Comparison of ENCODE assay signal across 16 mouse cellular contexts in the genomic region with DNA sequence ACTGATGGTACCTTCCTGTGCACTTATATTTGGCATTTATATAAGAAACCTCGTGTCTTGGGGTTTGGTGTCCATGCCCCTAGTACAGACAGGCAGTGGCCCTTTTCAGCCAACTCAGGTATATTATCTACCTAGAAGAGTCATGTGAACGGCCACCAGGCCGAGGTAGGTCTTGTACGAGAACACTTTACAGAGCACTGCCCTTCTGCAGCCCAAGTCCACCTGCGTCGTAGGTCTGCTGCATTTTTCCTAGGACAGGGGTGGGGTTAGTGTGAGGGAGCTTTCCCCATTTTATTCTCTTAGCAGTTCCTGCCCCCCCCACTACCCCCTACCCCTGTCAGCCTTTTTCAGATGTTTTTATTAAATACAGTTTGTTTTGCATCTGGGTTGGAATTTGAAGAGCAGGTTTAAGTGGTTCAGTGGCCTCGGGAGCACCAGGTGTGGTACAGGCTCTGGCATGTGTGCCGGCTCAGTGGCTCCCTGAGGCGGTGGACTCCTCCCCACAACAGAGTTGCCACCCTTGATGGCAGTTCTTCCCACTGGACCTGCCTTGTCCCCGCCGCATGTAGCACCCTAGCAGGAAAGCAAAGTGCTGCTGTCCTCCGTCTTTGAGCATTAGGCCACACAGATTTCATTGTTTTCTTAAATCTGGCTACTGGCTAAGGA.
"Had no signal": no experiment of that assay in that cellular context is flagged by ENCODE, and none has a peak within 500 bp of the region (broad histone marks: within the 10 kb centered on the region; RNA-seq: fewer than 3 reads in every experiment).

No protein-coding gene starts in this region.

- H3K27ac ChIP-seq: liver, embryonic 13.5 days; liver, embryonic 15.5 days; macrophage; midbrain, embryonic 12.5 days; neural tube, embryonic 12.5 days; stomach, embryonic 15.5 days; stomach, postnatal 0 days had no signal

- ATAC-seq: liver, postnatal 0 days had no signal

- H3K9me3 ChIP-seq: liver, embryonic 13.5 days; liver, embryonic 15.5 days; megakaryocyte, embryonic 14.5 days; midbrain, embryonic 12.5 days; neural tube, embryonic 12.5 days; stomach, embryonic 15.5 days had no signal

- H3K36me3 ChIP-seq: liver, embryonic 13.5 days; liver, embryonic 15.5 days; midbrain, embryonic 12.5 days; neural tube, embryonic 12.5 days; stomach, embryonic 15.5 days had no signal

- DNase-seq: liver, embryonic 13.5 days; liver, postnatal 0 days; lung, embryonic 14.5 days; midbrain, embryonic 14.5 days; right cerebral cortex, postnatal 14 days; thymus, adult 2 months; thymus, postnatal 25 days; thymus, postnatal 4 days had no signal

- H3K9ac ChIP-seq: liver, embryonic 13.5 days; liver, embryonic 15.5 days; liver, postnatal 0 days; lung, embryonic 14.5 days; midbrain, embryonic 12.5 days; neural tube, embryonic 12.5 days; stomach, embryonic 15.5 days had no signal

- H3K4me2 ChIP-seq: liver, embryonic 11.5 days; liver, embryonic 13.5 days; liver, embryonic 15.5 days; lung, embryonic 14.5 days; midbrain, embryonic 12.5 days; neural tube, embryonic 12.5 days; stomach, embryonic 15.5 days had no signal

- H3K4me1 ChIP-seq: liver, embryonic 13.5 days; liver, embryonic 15.5 days; stomach, embryonic 15.5 days had no signal

- H3K27me3 ChIP-seq: liver, embryonic 13.5 days; liver, embryonic 15.5 days; megakaryocyte, embryonic 14.5 days; midbrain, embryonic 12.5 days; stomach, embryonic 15.5 days had no signal

- H3K4me3 ChIP-seq: liver, embryonic 13.5 days; liver, embryonic 15.5 days; megakaryocyte, embryonic 14.5 days; midbrain, embryonic 12.5 days; neural tube, embryonic 12.5 days; stomach, embryonic 15.5 days had no signal
